Mouse (Mus musculus): ENCODE data around the gene Vasn.

The Vasn gene

DNA sequence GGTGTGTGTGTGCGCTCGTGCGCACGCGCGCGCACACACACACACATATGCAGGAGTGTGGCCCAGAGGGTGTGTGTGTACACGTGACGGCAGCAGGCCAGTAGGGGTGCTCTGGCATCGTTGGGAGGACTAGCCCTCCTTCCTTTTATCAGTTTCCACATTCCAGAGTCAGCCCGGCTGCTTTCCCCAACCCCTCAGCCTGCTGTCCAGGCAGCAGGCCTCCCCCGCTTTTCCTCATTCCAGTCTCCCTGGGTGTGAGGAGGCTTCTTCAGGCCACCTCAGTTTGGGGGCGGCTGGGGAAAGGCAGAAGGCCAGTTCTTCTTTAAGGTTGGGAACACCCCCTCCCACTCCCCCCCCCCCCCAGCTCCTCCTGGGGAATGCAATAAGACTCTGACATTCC lies 2.4 kb downstream of the Vasn start:
- peak; percentile 80 for DNase-seq (ENCODE audit: low read depth, low spot score)

DNA sequence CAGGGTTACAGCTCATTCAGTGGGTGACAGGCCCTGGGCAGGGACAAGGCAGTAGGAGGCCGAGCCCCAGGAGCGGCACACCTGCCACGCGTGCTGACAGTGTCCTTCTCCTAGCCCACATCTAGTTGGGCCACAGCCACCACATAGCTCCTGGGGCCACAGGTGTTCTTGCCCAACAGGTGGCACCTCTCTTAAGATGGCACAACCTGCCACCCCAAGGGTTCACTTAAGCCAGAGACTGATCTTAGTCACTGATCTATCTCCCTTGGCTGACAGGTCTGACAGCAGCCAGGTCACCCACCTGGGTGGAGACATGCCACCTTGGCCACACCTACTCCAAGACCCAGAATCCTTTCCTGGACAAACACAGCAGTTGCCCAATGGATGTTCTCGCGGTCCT lies 3.2 kb downstream of the Vasn start:
- DNase-seq (ENCODE audit: low read depth, low spot score), result no peak

DNA sequence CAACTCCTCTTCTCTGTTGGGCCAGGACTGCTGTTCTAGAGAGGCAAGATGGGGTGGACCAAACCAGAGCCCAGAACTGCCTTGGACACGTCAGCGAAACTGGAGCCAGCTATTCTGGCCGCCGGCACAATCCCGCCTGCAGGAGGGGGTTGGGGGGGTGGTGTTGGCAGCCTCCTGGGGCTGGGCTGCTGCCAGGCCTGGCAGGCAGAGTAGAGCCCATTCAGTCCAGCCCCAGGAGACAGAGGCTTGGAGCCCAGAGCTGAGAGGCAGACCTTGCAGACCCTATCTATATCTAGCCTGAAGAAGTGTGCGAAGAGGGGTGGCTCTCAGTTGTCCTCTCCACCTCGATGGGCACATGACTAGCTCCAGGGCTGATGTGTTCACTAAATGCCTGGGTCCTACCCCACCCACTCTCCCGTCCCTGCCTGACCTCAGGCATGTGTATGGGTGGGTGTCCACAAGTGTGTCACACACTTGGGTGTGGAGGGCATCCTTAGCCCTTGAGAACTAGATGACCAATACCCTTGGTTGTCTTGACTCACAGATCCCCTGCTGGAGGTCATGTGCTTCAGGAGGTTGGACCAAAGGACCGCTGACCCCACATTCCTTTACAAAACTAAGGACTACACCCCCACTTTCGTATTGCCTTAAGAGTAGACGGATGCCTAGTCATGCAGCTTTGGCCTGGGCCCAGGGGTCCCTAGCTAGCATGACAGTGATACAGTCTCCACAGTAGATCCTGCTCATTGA lies 4.1 kb downstream of the Vasn start:
- DNase-seq (ENCODE audit: low read depth, low spot score), result peak; percentile 87

DNA sequence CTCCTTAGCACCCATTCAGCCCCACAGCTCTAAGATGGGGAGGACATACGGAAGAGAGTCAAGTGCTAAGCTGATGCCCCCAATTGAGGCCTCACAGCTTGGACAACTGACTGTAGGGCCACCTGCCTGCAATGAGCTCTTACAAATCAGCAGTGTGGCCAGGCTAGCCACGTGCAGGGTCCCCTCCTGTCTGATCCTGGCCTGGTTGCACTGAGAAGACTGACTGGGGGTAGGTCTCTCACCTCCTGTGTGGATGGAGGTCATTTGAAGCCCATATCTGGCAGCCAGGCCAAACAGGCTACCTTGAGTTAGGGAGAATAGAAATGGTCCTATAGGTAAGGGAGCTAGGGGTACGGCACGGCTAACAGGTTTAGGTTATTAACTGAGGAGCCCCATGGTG lies 6.1 kb downstream of the Vasn start:
- DNase-seq (ENCODE audit: low read depth, low spot score), result no peak

DNA sequence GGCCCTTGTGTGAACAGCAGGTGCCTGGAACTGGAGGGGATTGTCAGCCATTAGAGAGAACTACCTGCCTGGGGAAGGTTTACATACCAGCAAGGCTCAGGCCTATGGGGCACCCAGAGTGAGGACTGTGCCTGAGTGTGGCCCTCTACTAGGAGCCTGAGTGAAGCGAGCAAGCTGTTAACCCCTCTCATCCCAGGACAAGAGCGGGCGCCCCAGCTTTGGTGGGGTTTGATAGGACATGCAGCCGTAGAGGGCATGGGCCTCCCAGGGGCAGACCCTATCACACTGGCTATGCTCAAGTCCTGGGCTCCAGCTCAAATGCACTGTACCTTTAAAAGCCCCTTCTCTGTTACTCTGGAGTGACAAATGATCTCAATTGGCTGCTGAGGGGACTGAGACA lies 7.1 kb downstream of the Vasn start:
- DNase-seq (ENCODE audit: low read depth, low spot score), result no peak

DNA sequence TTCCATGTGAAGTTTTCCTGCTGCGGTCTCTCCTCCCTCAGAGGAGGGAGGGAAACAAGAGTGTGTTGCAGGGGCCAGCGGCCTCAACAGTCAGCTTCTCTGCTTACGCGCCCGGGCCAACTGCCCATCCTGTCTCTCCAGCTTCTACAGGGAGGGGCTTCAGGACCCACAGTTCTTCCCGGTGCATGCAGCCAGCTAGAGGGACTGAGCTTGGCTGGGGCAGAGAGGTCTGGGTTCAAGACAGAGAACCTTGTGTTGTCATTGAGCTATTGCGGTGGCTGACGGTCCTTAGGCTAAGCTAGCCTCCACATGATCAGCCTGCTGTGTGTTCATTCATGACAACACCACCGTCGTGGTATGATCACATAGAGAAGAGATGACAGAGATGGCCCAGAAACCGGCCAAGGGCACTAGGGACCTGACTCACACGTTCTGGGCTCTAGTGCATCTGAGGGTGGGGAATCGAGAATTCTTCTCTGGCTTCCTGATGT lies 8.0 kb downstream of the Vasn start:
- DNase-seq (ENCODE audit: low read depth, low spot score), result peak; percentile 35

DNA sequence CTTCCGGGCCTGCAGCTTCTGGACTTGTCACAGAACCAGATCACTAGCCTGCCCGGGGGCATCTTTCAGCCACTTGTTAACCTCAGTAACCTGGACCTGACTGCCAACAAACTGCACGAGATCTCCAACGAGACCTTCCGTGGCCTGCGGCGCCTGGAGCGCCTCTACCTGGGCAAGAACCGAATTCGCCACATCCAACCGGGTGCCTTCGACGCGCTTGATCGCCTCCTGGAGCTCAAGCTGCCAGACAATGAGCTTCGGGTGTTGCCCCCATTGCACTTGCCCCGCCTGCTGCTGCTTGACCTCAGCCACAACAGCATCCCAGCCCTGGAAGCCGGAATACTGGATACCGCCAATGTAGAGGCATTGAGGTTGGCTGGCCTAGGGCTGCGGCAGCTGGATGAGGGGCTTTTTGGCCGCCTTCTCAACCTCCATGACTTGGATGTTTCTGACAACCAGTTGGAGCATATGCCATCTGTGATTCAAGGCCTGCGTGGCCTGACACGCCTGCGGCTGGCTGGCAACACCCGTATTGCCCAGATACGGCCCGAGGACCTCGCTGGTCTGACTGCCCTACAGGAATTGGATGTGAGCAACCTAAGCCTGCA lies 8.8 kb downstream of the Vasn start:
- no peak for DNase-seq (ENCODE audit: low read depth, low spot score)

DNA sequence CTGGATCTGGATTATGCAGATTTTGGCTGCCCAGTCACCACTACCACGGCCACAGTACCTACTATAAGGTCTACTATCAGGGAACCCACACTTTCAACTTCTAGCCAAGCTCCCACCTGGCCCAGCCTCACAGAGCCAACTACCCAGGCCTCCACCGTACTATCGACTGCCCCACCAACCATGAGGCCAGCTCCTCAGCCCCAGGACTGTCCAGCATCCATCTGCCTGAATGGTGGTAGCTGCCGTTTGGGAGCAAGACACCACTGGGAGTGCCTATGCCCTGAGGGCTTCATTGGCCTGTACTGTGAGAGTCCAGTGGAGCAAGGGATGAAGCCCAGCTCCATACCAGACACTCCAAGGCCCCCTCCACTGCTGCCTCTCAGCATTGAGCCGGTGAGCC lies 9.5 kb downstream of the Vasn start:
- no peak for DNase-seq (ENCODE audit: low read depth, low spot score)

DNA sequence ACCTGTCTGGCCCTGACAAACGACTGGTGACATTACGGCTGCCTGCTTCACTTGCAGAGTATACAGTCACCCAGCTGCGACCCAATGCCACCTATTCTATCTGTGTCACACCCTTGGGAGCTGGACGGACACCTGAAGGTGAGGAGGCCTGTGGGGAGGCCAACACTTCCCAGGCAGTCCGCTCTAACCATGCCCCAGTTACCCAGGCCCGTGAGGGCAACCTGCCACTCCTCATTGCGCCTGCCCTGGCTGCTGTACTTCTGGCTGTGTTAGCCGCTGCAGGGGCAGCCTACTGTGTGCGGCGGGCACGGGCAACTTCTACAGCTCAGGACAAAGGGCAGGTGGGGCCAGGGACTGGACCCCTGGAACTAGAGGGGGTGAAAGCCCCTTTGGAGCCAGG lies 10.0 kb downstream of the Vasn start:
- no peak for DNase-seq (ENCODE audit: low read depth, low spot score)

DNA sequence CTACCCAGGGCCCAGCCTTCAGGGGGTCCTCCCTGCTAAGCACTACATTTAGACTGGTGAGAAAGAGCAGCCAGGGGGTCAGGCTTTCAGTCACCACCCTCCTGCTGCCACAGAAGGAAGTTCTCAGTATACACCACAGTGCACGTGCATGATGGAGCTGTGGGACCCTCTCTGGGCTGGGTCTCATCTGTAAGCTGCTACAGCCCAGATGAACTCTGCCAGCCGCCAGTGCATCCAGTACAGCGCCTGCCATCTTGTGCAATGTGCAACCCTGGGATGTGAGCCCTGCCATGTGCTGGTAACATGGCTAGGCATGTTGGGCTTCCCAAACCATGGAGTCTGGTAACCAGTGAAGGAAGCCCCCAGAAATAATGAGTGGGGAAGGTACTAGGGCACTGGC lies 10.4 kb downstream of the Vasn start:
- DNase-seq (ENCODE audit: low read depth, low spot score), result no peak

DNA sequence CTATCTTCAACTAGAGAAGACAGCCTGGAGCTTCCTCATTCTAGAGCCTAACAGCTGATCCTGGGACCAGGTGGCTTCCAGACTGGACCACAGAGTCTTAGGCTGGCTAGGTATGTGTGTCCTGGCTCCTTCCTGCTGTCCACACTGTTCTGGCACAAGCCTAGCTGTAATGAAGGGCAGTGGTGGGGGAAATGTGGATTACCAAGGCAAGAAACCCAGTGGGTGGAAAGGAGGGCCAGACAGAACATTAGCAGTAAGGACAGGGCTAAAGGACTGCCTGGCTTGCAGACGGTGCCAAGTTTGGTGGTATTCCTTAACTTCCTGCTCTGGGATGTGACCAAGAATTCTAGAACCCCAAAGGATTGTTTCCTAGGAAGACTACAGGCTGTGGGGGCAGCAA lies 11.3 kb downstream of the Vasn start:
- no peak for DNase-seq (ENCODE audit: low read depth, low spot score)

DNA sequence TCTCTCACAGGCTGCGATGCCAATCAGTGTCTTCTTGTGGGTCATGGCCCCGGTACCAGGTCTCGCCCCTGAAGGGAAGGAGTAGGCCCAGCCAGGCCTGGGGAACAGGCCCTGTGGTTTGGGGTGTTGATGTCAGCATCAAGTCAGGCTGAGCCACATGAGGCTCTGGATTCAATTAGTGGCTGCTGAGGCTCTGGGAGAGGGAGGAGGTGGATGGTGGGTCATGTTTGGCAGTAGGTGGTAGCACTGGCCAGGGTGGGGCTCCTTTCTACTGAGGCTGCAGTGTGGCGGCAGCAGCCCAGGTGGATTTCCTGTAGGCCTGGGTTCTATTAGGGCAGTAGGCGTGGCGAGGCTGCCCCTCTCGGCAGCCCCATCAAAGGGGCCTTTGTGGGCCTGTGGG lies 11.9 kb downstream of the Vasn start:
- no peak for DNase-seq (ENCODE audit: low read depth, low spot score)

DNA sequence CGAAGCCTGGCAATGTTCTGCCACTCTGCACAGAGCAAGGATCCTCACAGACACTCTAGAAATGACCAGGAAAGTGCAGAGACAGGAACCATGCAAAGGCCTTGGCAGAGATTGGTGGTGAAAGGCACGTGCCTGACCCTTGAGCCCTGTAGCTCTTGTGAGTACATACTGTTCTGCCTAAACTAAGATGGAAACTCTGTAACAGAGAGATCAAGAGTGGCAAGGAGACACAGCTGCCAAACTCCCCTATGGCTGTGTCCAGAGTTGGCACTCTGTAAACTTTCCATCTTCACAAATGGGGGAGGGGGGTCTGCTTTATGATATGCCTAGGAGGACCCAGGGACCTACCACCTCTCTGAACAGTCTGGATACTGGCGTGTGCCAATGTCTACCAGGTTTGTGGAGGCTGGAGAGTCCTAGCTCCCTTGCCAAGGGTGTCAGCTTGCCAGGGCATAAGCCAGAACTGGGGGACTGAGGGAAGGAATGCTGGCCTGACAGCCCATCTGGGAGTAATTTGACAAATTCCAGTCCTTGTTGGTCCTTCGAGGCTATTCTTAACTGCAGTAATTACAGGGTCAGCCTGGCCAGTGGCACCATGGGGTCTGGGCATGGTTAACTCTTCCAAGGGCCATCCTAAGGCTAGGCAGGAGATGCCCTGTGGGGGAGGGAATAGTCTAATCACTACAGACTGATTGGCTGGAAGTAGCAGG lies 13.1 kb downstream of the Vasn start:
- peak; percentile 92 for DNase-seq (ENCODE audit: low read depth, low spot score)

DNA sequence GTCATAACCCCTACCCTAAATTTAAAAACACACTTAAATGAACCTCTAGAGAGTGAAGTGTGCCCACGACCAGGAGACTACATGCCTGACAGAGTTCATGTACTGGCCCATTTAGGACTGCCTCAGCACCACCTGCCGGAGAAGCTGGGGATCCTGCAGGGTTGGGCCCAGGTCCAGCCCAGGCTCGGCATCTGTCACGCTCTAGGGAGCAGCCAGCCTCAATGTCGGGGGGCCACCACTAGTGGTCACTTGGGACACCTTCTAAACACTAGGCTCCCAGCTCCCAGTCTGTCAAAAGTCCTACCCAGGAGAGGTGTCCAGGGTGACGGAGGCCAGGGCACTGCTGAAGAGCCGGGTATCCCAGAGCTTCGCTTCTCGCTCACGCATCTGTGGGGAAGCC lies 15.0 kb downstream of the Vasn start:
- peak; percentile 31 for DNase-seq (ENCODE audit: low read depth, low spot score)

DNA sequence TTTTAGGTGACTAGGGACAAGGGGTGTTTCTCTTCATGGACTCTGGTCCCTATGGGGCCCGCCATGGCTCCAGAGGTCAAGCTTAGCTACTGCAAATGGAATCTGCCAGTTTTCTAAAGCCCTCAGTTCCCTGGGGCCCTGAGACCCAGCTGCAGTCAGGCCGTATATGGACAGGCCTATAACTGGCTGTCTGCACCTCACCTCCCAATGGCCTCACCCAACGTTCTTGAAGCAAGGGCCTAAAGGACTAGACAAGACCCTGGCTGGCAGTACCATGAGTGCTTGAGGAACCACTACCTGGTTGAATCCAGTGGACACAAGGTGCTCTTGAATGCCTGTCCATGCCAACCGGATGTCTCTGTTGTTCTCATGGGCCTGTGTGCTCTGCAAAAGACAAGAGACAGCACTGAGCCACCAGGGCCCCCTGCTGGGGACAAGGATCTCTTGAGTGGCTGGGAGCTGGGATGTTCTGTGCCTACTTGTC lies 15.6 kb downstream of the Vasn start:
- peak; percentile 61 for DNase-seq (ENCODE audit: low read depth, low spot score)

DNA sequence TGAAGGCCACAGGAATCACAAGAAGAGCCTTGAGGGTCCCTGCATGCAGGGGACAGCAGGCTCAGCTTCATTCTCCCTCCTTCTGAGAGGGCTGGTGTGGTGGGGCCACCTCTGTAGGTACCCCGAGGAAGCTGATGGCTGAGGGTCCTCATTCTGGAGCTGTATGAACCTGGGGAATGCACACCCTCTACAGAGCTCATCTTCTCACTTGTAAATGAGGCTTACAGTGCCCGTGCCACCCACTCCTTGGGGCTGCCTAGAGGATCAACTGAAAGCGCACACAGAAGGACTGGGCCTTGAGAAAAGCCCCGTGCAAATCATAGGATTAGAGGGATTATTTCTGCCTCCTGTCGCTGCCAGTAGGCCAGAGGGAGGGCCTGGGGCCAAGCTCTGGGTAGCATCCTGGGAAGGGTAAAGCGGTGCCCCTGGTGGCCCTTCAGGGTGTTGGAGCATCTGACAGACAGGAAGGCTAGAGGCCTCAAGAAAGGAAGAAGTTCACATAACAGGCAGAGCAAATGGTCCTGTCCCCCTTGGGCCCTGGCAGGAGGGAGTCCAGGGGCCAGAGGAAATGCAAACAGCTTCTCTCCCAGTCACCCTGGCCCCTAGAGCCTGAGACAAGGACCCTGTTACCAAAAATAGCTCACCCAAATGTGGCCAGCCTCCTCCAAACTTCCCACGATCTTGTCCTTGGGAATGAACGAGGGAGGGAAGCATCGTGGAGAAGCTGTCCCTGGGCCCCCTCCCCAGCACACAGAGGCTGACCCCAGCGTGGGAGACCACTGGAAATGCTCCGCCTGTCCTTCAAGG lies 16.2 kb downstream of the Vasn start:
- DNase-seq (ENCODE audit: low read depth, low spot score), result peak; percentile 32

DNA sequence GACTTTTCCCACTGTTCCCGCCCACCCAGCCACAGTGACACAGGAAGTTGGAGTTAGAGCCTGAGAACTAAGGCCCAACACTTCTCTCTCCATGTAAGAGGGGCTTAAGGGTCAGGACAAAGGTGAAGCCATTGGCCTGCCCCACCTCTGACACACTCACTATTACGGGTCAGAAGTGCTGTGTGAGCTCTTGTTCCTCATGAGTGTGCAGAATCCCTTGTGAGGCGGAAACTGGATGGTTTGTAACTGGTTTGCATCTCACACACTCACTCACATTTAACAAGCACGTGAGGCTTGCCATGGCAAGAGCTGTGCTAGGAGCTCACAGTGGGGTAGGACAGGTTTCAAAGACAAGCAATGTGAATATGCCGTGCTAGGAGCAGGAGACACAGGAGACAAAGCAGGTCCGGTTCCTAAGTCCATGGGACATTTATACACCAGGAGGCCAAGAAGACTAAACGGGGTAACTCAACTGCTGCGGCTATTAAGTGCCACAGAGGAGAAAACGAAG lies 16.9 kb downstream of the Vasn start:
- peak; percentile 31 for DNase-seq (ENCODE audit: low read depth, low spot score)

DNA sequence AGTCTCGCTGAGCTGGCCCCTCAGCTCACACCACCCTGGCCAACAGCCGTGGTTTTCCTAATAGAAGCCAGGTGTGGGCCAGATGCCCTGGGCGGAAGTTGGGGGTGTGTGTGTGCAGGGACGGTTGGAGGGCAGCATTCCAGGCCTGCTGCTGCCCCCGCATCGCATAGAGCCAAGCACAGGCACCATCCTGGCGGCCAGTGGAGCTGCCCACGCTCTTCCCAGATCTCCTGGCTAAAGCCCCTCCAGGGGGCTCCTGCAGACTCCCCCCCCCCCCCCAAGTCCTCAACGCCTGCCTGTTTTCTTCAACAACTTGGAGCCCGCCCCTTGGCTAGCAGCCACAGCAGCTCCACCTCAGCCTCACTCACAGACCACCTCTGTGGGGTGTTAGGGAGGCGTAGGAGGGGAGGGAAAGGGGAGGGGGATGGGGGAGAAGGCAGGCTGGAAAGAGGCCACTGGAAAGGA lies 19.1 kb downstream of the Vasn start:
- DNase-seq (ENCODE audit: low read depth, low spot score), result peak; percentile 55

DNA sequence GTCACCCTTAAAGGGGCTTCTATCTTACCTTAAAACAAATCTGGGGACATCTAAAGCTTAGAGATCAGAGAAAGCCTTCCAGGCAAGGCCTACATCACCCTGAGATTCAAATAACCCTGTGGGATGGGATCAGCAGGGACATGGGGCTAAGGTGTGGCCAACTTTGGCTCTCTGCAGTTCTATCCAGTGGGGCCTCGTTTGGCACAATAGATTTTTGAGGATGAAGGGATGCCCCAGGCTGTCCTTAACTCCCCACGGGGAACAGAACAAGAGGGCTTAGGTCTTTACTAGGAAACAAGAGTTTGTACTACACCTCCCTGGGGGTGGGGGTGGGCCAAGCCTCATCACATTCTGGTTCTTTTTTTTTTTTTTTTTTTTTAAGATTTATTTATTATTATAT lies 19.6 kb downstream of the Vasn start:
- no peak for DNase-seq (ENCODE audit: low read depth, low spot score)

DNA sequence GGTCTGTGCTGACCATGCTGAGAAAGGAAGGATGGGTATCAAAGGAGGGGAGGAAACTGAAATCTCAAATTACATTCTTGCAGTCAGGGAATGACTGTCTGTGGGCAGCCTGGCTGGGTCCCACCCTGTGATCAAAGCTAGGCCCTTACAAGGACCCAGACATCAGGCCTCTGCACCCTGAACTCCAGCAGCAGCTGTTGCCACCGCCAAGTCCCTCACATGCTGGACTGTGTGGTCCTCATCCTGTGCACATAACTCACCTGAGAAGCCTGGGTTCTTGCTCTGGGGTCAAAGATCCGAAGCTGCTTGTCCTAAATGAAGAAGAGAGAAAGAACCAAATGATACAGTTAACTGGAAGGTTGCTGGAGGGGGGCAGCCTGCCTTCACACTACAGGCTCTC lies 21.9 kb downstream of the Vasn start:
- no peak for DNase-seq (ENCODE audit: low read depth, low spot score)

DNA sequence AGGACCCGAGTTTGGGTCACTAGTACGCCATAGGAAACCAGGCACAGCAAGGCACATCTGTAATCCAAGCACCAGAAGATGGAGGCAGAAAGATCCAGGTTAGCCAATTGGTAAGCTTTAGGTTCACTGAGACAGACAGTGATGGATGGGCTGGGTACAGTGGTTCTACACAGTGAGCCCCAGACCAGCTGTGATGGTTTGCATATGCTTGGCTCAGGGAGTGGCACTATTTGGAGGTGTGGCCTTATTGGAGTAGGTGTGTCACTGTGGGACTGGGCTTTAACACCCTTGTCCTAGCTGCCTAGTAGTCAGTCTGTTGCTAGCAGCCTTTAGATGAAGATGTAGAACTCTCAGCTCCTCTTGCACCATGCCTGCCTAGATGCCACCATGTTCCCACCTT lies 24.1 kb downstream of the Vasn start:
- DNase-seq (ENCODE audit: low read depth, low spot score), result no peak

DNA sequence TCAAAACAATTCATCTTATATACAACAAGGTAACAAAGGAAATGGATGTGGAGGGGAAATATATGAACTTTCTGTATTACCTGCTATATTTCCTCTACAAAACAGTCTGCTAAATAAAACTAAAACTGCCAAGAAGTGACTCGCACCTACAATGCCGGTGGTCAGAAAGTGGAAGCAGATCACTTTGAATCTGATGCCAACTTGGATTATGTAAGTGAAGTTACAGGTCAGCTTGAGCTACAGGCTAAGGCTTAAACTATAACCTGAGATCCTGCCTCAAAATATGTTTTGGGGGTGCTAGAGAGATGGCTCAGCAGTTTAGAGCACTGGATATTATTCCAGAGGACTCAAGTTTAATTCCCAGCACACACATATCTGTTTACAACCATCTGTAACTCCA lies 26.0 kb downstream of the Vasn start:
- no peak for DNase-seq (ENCODE audit: low read depth, low spot score)

Measured in brain, adult 2 months (tissue).